Mouse (Mus musculus): ENCODE data around the gene Gm20388. TPM values are rescaled to one million over a fixed set of nuclear protein-coding genes. Genes with fewer than 3 reads are reported as not detected.

The Gm20388 gene
- total RNA-seq, 2 experiments from 2014 or later: 2.2 to 7.6 TPM

GRCm38 (mm10) chr8:121468083-121469071 lies 1557.7 kb downstream of the Gm20388 start:
- no peak overlapping the region for H3K4me3 ChIP-seq
- TF ChIP-seq CTCF (conservative IDR thresholded peaks at IDR 0.05): no peak
- no peak for DNase-seq (ENCODE audit: low spot score in 2 of 2)
- H3K27ac ChIP-seq: no peak overlapping the region

DNA sequence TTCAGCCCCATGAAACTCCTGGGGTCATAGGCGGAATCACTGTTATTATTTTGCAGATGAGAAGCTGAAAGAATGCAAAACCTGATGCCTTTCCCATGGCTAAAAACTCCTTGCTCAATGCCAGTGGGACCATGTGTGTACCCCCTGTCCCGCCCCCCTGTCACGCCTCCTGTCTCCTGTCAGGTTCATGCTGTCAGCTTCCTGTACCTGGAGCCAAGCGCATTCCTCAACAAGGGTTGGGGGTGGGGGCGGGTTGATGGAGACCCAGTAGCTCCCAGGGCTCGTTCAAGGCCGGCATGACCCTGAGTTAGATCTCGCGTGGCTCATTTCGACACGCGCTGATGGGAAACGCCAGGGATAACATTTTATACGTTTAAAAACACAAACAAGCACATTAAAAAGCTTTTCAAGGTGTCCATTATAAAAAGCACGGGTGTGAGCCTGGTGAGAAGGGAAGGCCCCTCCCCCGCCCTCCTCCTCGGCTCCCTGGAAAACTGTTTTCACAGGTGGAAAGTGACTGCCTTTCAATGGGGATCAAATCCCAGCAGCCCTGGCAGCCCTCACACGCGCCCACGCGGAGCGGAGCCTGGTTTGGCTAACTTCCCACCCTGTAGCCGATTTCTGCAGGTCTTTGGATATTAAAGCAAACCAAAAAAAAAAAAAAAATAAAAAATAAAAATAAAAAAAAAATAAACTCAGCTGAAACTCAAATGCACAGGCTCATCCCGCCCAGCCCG lies 1563.7 kb downstream of the Gm20388 start:
- DNase-seq (ENCODE audit: low spot score in 2 of 2): peak; percentile 11 to 45
- Histone ChIP-seq H3K27ac (no peak overlapping the region), H3K4me3 (no peak overlapping the region; the same call in 1 of the 2 replicates)
- no peak for TF ChIP-seq CTCF (conservative IDR thresholded peaks at IDR 0.05)

GRCm38 (mm10) chr8:121474898-121475284 lies 1564.2 kb downstream of the Gm20388 start:
- DNase-seq (ENCODE audit: low spot score in 2 of 2): no peak
- Histone ChIP-seq H3K4me3 (no peak overlapping the region; the same call in 1 of the 2 replicates), H3K27ac (no peak overlapping the region)
- TF ChIP-seq CTCF (conservative IDR thresholded peaks at IDR 0.05): no peak

- H3K4me3 ChIP-seq: no peak overlapping the region
- DNase-seq (ENCODE audit: low spot score in 2 of 2): no peak
- no peak overlapping the region for H3K27ac ChIP-seq
- TF ChIP-seq CTCF (conservative IDR thresholded peaks at IDR 0.05): no peak
These were observed 1567.4 kb downstream of the Gm20388 start for GRCm38 (mm10) chr8:121477851-121478547.

- no peak for DNase-seq (ENCODE audit: low spot score in 2 of 2)
- no peak for TF ChIP-seq CTCF (conservative IDR thresholded peaks at IDR 0.05)
- no peak overlapping the region for H3K4me3 ChIP-seq
- H3K27ac ChIP-seq: no peak overlapping the region
These were observed 1568.5 kb downstream of the Gm20388 start for GRCm38 (mm10) chr8:121479144-121479543.

DNA sequence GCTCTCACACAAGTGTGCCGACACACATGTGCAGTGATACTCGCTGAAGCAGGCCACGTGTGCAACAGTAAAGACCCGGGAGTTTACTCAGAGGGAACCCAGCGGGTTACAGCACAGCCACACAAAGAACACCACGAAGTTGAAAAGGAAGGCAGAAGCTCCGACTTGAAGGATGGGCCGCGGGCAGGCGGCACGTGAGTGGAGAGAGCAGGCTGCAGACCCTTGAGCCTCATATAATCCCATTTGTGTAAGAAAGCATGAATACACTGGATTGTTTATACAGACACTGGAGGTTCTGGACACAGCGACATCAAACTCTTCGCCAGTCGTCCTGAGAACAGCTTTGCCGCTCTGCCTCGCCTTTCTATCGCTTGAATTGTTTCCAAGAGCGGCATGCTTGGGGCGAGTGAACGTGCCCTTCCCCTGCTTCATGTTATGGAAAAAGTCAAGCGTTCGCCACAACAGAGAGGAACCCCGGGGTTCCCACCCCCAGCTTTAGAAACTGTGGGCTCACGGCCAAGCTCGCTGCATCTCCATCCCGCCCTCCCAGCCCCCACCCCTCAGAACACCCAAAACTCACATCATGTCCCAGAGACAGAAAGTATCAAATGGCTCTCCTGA lies 1569.9 kb downstream of the Gm20388 start:
- no peak for DNase-seq (ENCODE audit: low spot score in 2 of 2)
- no peak for TF ChIP-seq CTCF (conservative IDR thresholded peaks at IDR 0.05)
- Histone ChIP-seq H3K27ac (no peak overlapping the region), H3K4me3 (no peak overlapping the region; the same call in 1 of the 2 replicates)

DNA sequence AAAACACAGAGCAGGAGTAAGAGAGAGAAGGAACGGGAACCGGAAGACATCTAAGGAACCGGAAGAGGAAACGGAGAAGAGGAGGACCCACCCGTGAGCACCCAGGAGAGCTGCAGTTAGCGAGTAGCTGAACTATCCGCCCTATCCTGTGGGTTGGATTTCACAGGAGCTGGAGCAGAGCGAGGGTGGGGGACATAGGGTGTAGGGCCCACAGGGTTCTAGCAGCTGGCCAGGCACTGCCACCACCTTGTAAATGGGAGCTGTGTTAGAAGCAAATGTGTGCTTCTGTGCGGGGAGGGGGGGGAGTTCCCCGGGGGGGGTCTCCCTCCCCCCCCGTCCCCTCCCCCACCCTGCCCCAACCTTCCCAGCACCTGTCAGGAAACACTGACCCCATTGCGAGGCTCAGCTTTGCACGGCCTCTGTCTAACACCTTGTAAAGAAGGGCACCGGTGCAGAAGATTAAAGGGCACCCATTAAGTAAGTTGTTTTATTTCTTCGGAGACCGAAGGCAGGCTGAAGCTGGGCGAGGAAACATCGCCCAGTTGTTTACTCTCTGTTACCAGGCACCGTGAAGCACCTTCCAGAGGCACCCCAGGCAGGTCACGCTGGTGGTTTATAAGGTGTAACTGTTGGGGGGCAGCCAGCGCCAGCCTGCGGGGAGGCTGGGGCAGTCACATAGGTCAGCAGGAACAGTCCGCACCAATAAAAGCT lies 1573.6 kb downstream of the Gm20388 start:
- DNase-seq (ENCODE audit: low spot score in 2 of 2): no peak
- no peak for TF ChIP-seq CTCF (conservative IDR thresholded peaks at IDR 0.05)
- no peak overlapping the region for H3K27ac ChIP-seq
- no peak overlapping the region for H3K4me3 ChIP-seq

DNA sequence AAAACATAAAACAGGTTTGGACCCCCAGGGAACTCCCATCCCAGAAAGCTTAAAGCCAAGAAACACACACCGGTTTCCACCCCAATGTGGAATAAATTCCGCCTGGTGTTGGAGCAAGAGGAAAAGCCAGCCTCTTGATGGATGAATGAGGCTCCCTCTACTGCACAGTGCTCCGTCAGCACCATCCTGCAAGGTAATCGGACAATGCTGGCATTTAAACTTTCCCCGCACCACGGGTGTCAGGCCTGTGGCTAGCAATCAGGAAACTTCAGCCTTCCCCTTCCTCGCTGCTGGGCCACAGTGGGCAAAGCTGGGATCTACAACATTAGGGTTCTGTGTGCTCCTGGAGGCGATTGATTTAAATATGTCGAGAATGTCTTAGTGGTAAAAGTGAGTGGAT lies 1581.0 kb downstream of the Gm20388 start:
- no peak for DNase-seq (ENCODE audit: low spot score in 2 of 2)
- Histone ChIP-seq H3K4me3 (no peak overlapping the region), H3K27ac (no peak overlapping the region)
- TF ChIP-seq CTCF (conservative IDR thresholded peaks at IDR 0.05): peak; percentile 41

DNA sequence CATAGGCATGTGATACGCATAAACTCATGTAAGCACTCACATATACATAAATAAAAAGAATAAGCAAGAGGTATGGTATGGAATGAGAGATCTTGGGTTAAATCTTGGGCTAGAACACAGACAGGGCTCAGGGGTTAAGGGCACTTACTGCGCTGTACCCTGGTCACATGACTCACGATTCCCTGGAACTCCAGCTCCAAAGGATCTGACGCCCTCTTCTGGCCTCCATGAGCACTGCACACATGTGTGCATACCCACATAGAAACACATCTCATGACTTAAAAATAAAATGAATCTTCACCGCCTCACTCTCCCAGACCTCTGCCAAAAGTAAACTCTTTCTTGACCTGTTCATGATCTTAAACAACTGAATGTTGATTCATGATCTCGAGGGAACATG lies 1587.0 kb downstream of the Gm20388 start:
- H3K27ac ChIP-seq: no peak overlapping the region
- peak; percentile 36 for TF ChIP-seq CTCF (conservative IDR thresholded peaks at IDR 0.05)
- no peak overlapping the region for H3K4me3 ChIP-seq
- DNase-seq (ENCODE audit: low spot score in 2 of 2): no peak

- H3K4me3 ChIP-seq: no peak overlapping the region
- no peak overlapping the region for H3K27ac ChIP-seq
- no peak for TF ChIP-seq CTCF (conservative IDR thresholded peaks at IDR 0.05)
- no peak for DNase-seq (ENCODE audit: low spot score in 2 of 2)
These were observed 1601.1 kb downstream of the Gm20388 start for GRCm38 (mm10) chr8:121511751-121512150.

GRCm38 (mm10) chr8:121513429-121513828 lies 1602.8 kb downstream of the Gm20388 start:
- peak; percentile 97 for TF ChIP-seq CTCF (conservative IDR thresholded peaks at IDR 0.05)
- peak; percentile 47 to 86 for DNase-seq (ENCODE audit: low spot score in 2 of 2)
- Histone ChIP-seq H3K27ac (no peak overlapping the region), H3K4me3 (no peak overlapping the region)
